Mouse (Mus musculus) midbrain, embryonic 14.5 days (tissue): ENCODE results near the gene Tmem104. TPM values are rescaled to one million over a fixed set of nuclear protein-coding genes. Genes with fewer than 3 reads are reported as not detected.

Experiments
- ATAC-seq: fragments of 200-750 bp; cut with Nextera tagmentation; 2 replicates; pipeline ENCODE4 v1.8.0; 2017; ENCODE audit warnings: moderate number of reproducible peaks, moderate library complexity; ENCODE audit not compliant: low FRiP score, low TSS enrichment
- DNase-seq: peaks from one replicate; pipeline ENCODE4 v3.0.0-alpha.2; 2015
- H3K27ac ChIP-seq: fragments of 300-500 bp; sonication (generic); replicated peaks from 2 replicates; pipeline ENCODE4 v1.5.1; 2014; ENCODE audit warnings: mild to moderate bottlenecking, low read depth, low read length, moderate library complexity
- H3K27me3 ChIP-seq: fragments of 300-500 bp; sonication (generic); 2 replicates; pipeline ENCODE4 v1.6.1; 2014; ENCODE audit warnings: low read length, control low read depth, mixed read lengths; ENCODE audit not compliant: control insufficient read depth, insufficient read depth
- H3K36me3 ChIP-seq: fragments of 300-500 bp; sonication (generic); 2 replicates; pipeline ENCODE4 v1.6.1; 2014; ENCODE audit warnings: low read length, control low read depth; ENCODE audit not compliant: control insufficient read depth, insufficient read depth
- H3K4me1 ChIP-seq: fragments of 300-500 bp; sonication (generic); 2 replicates; pipeline ENCODE4 v1.6.1; 2014; ENCODE audit warnings: mild to moderate bottlenecking, antibody characterized with exemption, low read length, control low read depth; ENCODE audit not compliant: control insufficient read depth, insufficient read depth
- H3K4me2 ChIP-seq: fragments of 300-500 bp; sonication (generic); 2 replicates; pipeline ENCODE4 v1.6.1; 2014; ENCODE audit warnings: mild to moderate bottlenecking, low read length, moderate library complexity
- H3K4me3 ChIP-seq: fragments of 300-500 bp; sonication (generic); replicated peaks from 2 replicates; pipeline ENCODE4 v1.5.1; 2014; ENCODE audit warnings: low read depth, low read length
- H3K9ac ChIP-seq: fragments of 300-500 bp; sonication (generic); replicated peaks from 2 replicates; pipeline ENCODE4 v1.6.1; 2014; ENCODE audit warnings: mild to moderate bottlenecking, low read length, moderate library complexity
- H3K9me3 ChIP-seq: fragments of 300-500 bp; sonication (generic); 2 replicates; pipeline ENCODE4 v1.6.1; 2016; ENCODE audit warnings: low read length, control low read depth, mixed read lengths; ENCODE audit not compliant: control insufficient read depth
- WGBS: fragments of 180-500 bp; shearing (Covaris S2); extraction: QIAGEN DNeasy Blood & Tissue Kit; methylation state at CpG from one replicate; pipeline ENCODE4 v1.1.7; 2014; 5-methylcytosine and 5-hydroxymethylcytosine counted together
- polyA plus RNA-seq: library from polyadenylated mRNA; unstranded; fragments of >200 nt; fragmentation: Nextera tagmentation; extraction: Ambion mirVana; gene quantifications from 2 replicates; pipeline ENCODE4 v1.2.1, GENCODE M21; 2014

Gene Tmem104
- polyA plus RNA-seq, 1 experiment from 2014 or later, result 14.9 TPM

DNA sequence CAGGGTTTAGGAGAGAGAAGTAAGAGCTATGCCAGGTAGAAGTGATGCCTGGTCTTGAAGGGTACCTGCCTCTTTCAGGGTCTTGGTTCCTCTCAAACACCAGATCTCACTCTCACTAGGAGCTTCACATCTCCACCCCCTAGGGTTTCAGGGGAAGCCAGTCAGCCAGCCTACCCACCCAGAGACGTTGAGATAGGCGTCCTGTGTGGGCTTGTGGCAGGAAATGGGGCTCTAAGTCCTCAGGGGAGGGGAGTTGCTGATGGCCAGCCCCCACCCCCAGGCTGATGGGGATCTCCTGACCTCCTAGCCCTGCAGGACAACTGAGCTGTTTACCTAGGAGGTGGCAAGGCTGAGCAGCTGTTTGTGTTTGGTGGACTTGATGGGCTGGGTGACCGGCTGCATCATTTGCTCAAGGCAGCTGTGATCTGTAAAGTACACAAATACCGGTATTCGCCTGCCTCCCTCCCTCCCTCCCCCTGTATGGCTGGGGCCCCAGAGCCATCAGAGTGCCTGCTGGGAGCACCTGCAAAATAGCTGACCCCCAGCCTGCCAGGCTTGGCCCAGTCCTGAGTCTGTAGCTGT, 32.1 kb upstream of the Tmem104 start:
- Histone ChIP-seq H3K4me2 (no peak overlapping the region), H3K9me3 (no peaks in the 10 kb centered on the region), H3K36me3 (no peaks in the 10 kb centered on the region), H3K27me3 (peaks cover 22% of the 10 kb centered on the region), H3K27ac (no peak overlapping the region), H3K9ac (no peak overlapping the region), H3K4me3 (no peak overlapping the region), H3K4me1 (peaks cover 10% of the 10 kb centered on the region; the same call in 1 of the 2 replicates)
- no peak for ATAC-seq
- WGBS, result 29% methylated on average over 5 of the region's 5 CpGs
- DNase-seq, result no peak

GRCm38 (mm10) chr11:115157933-115158719, 29.2 kb upstream of the Tmem104 start:
- H3K27me3 ChIP-seq, result peaks cover 42% of the 10 kb centered on the region
- H3K9ac ChIP-seq, result no peak overlapping the region
- H3K9me3 ChIP-seq, result no peaks in the 10 kb centered on the region
- H3K4me2 ChIP-seq, result no peak overlapping the region
- DNase-seq, result no peak
- no peak for ATAC-seq
- no peaks in the 10 kb centered on the region for H3K36me3 ChIP-seq
- H3K4me1 ChIP-seq, result peaks cover 4% of the 10 kb centered on the region; the same call in 1 of the 2 replicates
- WGBS, result 39% methylated on average over 12 of the region's 12 CpGs
- no peak overlapping the region for H3K4me3 ChIP-seq
- no peak overlapping the region for H3K27ac ChIP-seq

DNA sequence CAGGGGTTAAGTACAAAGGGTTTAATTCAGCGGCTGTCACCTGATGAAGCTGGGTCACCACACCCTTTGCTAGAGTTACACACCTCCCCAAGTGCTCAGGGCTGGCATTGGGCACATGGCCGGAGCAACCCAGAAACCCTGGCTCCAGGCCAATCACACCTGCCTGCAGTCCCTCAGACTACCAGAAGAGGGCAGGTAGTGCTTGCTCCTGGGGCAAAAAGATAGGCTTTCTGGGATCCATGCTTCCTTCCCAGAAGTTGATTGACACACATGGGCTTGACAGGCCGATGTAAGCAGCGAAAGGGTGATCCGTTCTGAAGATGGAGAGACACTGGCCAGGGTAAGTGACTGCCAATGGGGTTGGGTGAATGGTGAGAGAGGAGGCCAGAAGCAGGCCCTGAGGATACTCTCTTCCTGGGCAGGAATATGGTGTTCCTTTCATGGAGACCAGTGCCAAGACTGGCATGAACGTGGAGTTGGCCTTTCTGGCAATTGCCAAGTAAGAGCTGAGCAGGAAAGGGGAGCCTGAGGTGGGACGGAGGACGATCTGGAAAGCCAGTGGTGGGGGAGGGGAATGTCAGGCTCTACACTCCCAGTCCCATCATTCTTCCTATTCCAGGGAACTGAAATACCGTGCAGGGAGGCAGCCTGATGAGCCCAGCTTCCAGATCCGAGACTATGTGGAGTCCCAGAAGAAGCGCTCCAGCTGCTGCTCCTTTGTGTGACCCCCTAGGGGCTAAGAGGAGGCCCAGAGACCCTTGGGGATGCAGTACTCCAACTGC, 27.1 kb upstream of the Tmem104 start:
- Histone ChIP-seq H3K4me2 (no peak overlapping the region), H3K9ac (no peak overlapping the region), H3K27ac (no peak overlapping the region), H3K27me3 (peaks cover 41% of the 10 kb centered on the region), H3K4me3 (no peak overlapping the region), H3K4me1 (peaks cover 14% of the 10 kb centered on the region), H3K9me3 (no peaks in the 10 kb centered on the region), H3K36me3 (no peaks in the 10 kb centered on the region)
- ATAC-seq (no peak), DNase-seq (peak; percentile 50)
- WGBS, result 50% methylated on average over 11 of the region's 11 CpGs

- WGBS, result 30% methylated on average over 10 of the region's 10 CpGs
- H3K27me3 ChIP-seq, result peaks cover 44% of the 10 kb centered on the region
Measured at GRCm38 (mm10) chr11:115160883-115161577, 26.3 kb upstream of the Tmem104 start.

DNA sequence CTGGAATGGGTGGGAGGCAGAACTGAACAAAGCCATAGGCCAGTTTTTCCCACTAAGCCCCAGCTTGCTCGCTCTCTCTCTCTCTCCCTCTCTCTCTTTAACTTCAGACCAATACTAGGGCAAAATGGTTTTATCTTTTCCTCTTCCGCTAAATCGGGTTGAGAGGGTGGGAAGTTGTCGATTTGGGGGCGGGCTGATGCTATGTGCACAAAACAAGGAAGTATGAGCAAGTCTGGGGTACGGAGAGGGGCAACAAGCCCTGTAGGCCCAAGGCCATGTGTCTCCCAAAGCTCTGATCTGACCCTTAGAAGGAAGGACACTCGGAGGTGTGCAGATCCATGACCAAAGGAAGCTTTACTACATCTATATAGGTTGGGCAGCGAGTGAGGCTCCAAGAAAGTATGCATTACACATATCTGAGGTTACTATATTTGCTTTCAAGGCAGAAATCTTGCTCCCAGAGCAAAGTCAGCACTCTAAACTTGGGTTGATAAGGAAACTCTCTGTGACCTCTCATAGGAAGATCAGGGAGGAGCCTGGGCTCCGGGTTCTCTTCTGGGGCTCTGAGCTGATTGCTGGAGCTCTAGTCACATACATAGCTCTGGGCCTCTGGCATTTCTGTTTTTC, 25.6 kb upstream of the Tmem104 start:
- Histone ChIP-seq H3K27me3 (peaks cover 44% of the 10 kb centered on the region), H3K4me1 (peaks cover 14% of the 10 kb centered on the region), H3K9me3 (no peaks in the 10 kb centered on the region), H3K36me3 (no peaks in the 10 kb centered on the region), H3K4me3 (no peak overlapping the region), H3K9ac (no peak overlapping the region), H3K4me2 (no peak overlapping the region), H3K27ac (no peak overlapping the region)
- DNase-seq (no peak), ATAC-seq (no peak)
- WGBS, result 63% methylated on average over 9 of the region's 9 CpGs

More at GRCm38 (mm10) chr11:115160883-115161577, 26.3 kb upstream of the Tmem104 start:
- Histone ChIP-seq H3K36me3 (no peaks in the 10 kb centered on the region), H3K4me3 (no peak overlapping the region), H3K4me2 (no peak overlapping the region), H3K9me3 (no peaks in the 10 kb centered on the region), H3K27ac (no peak overlapping the region), H3K9ac (no peak overlapping the region), H3K4me1 (peaks cover 14% of the 10 kb centered on the region)
- no peak for ATAC-seq
- DNase-seq, result peak; percentile 80

- Histone ChIP-seq H3K4me2 (peak overlapping the region; percentile 70), H3K9ac (no peak overlapping the region), H3K4me1 (peaks cover 14% of the 10 kb centered on the region), H3K27me3 (peaks cover 44% of the 10 kb centered on the region), H3K9me3 (no peaks in the 10 kb centered on the region), H3K36me3 (no peaks in the 10 kb centered on the region), H3K27ac (no peak overlapping the region), H3K4me3 (no peak overlapping the region)
- ATAC-seq, result no peak
- no peak for DNase-seq
- 22% methylated on average over 9 of the region's 9 CpGs for WGBS
Measured at GRCm38 (mm10) chr11:115162205-115162601, 25.1 kb upstream of the Tmem104 start.

- no peak within 1 kb of the TSS; the same call in 1 of the 2 replicates for H3K27ac ChIP-seq
- H3K4me2 ChIP-seq, result peak within 1 kb of the TSS; percentile 70
- DNase-seq, result peak; percentile 94
- no peaks in the 10 kb centered on the region for H3K9me3 ChIP-seq
- peak within 1 kb of the TSS; percentile 48 for H3K4me3 ChIP-seq
- peak within 1 kb of the TSS; percentile 45 for H3K9ac ChIP-seq
- H3K27me3 ChIP-seq, result peaks cover 44% of the 10 kb centered on the region
- peak; percentile 92 for ATAC-seq
- WGBS, result under 1% methylated on average over 47 of the region's 47 CpGs
- H3K36me3 ChIP-seq, result no peaks in the 10 kb centered on the region
- peaks cover 14% of the 10 kb centered on the region for H3K4me1 ChIP-seq
Measured at GRCm38 (mm10) chr11:115162832-115163480, 24.3 kb upstream of the Tmem104 start, which contains the start of gene Slc9a3r1. Slc9a3r1 (plus strand) TSS chr11:115163341.
